Mouse (Mus musculus): ENCODE results near the gene Icam5.

DNA sequence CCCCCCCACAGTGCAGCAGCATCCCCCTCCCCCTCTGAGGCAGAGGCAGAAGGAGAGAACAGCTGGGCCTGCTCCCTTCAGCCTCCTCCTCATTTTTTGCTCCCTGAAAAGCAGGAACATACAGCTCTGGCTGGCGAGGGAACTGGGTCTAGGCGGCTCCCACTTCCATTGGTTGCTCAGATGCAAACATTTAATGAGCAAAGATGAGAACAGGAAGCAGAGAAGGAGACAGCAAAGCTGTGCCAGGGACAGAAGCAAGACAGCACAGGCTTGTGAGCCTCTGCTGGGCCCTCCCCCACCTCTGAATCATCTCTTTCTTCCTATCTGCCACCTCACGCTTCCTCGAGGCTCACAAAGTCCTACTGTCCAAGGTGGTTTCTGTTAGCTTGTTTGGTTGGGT, 9.4 kb downstream of the Icam5 start:
- TF ChIP-seq CTCF (IDR thresholded peaks at IDR 0.05; ENCODE audit: borderline replicate concordance, insufficient read depth, low read length) (no peak), POLR2A (IDR thresholded peaks at IDR 0.05; ENCODE audit: low read depth, low read length) (no peak)

All from embryonic fibroblast, embryonic 13.5 days (primary cell).